Mouse (Mus musculus) stomach, embryonic 16.5 days (tissue): ENCODE data around the gene Sox12. TPM values are rescaled to one million over a fixed set of nuclear protein-coding genes. Genes with fewer than 3 reads are reported as not detected.
"Not testable (repeated sequence)": the region's sequence is repeated elsewhere in the genome, so short reads cannot be mapped to it uniquely, and the experiment has no call there.

Source experiments
- ATAC-seq: fragments of 200-750 bp; cut with Nextera tagmentation; 2 replicates; pipeline ENCODE4 v1.8.0; 2017; ENCODE audit warnings: moderate number of reproducible peaks, moderate TSS enrichment; ENCODE audit not compliant: insufficient read depth, low FRiP score
- H3K27ac ChIP-seq: fragments of 300-500 bp; sonication (generic); 2 replicates; pipeline ENCODE4 v1.5.1; 2014; ENCODE audit warnings: low read length
- H3K27me3 ChIP-seq: fragments of 300-500 bp; sonication (generic); 2 replicates; pipeline ENCODE4 v1.6.1; 2014; ENCODE audit warnings: low read length, control low read depth, mixed read lengths; ENCODE audit not compliant: control insufficient read depth, insufficient read depth
- H3K36me3 ChIP-seq: fragments of 300-500 bp; sonication (generic); 2 replicates; pipeline ENCODE4 v1.6.1; 2014; ENCODE audit warnings: low read length; ENCODE audit not compliant: control insufficient read depth, insufficient read depth
- H3K4me1 ChIP-seq: fragments of 300-500 bp; sonication (generic); 2 replicates; pipeline ENCODE4 v1.6.1; 2014; ENCODE audit warnings: low read length, control low read depth, mixed read lengths; ENCODE audit not compliant: control insufficient read depth, insufficient read depth
- H3K4me2 ChIP-seq: fragments of 300-500 bp; sonication (generic); 2 replicates; pipeline ENCODE4 v1.6.1; 2014; ENCODE audit warnings: low read depth, low read length, mixed read lengths
- H3K4me3 ChIP-seq: fragments of 300-500 bp; sonication (generic); replicated peaks from 2 replicates; pipeline ENCODE4 v1.5.1; 2014; ENCODE audit warnings: mild to moderate bottlenecking, low read length
- H3K9ac ChIP-seq: fragments of 300-500 bp; sonication (generic); 2 replicates; pipeline ENCODE4 v1.6.1; 2014; ENCODE audit warnings: low read length
- H3K9me3 ChIP-seq: fragments of 300-500 bp; sonication (generic); replicated peaks from 2 replicates; pipeline ENCODE4 v1.6.1; 2016; ENCODE audit warnings: low read length, control low read depth; ENCODE audit not compliant: control insufficient read depth
- WGBS: fragments of 180-500 bp; shearing (Covaris S2); extraction: QIAGEN DNeasy Blood & Tissue Kit; methylation state at CpG from one replicate; pipeline ENCODE4 v1.1.7; 2014; 5-methylcytosine and 5-hydroxymethylcytosine counted together
- polyA plus RNA-seq: library from polyadenylated mRNA; unstranded; fragments of >200 nt; fragmentation: Nextera tagmentation; extraction: Ambion mirVana; gene quantifications from 2 replicates; pipeline ENCODE4 v1.2.1, GENCODE M21; 2015

The Sox12 gene
- polyA plus RNA-seq, 1 experiment from 2014 or later: 5.2 TPM

GRCm38 (mm10) chr2:152372104-152372503 is 25.8 kb downstream of the Sox12 start:
- no peak for ATAC-seq
- WGBS: 76% methylated on average over 7 of the region's 7 CpGs
- Histone ChIP-seq H3K4me2 (no peak overlapping the region), H3K4me3 (no peak overlapping the region), H3K27me3 (peaks cover 16% of the 10 kb centered on the region; the same call in 1 of the 2 replicates), H3K9ac (no peak overlapping the region), H3K4me1 (no peaks in the 10 kb centered on the region), H3K27ac (no peak overlapping the region), H3K9me3 (no peaks in the 10 kb centered on the region), H3K36me3 (no peaks in the 10 kb centered on the region)

GRCm38 (mm10) chr2:152368532-152369140 is 29.2 kb downstream of the Sox12 start:
- Histone ChIP-seq H3K27me3 (no peaks in the 10 kb centered on the region), H3K4me2 (peak overlapping the region; percentile 23; the same call in 1 of the 2 replicates), H3K9ac (no peak overlapping the region), H3K36me3 (no peaks in the 10 kb centered on the region), H3K4me3 (no peak overlapping the region), H3K27ac (no peak overlapping the region), H3K4me1 (no peaks in the 10 kb centered on the region), H3K9me3 (no peaks in the 10 kb centered on the region)
- no peak for ATAC-seq
- WGBS: 28% methylated on average over 14 of the region's 14 CpGs

DNA sequence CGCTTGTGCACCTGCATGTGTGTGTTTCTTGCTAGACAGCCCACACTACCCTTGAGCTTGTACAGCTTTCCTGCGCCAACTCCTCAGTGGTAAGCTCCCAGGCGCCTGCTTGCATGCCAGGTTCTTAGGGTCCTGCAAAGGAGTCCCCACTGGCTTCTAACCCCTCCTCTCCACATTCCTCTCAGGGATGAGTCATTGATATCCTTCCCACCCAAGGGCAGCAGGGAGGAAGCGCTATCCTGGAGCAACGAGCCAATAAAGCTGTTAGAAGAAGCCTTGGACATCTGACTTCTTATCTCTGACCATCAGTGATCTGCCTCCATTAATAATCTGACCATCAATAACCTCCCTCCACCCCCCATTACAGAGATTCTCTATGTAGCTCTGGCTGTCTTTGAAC is 29.9 kb downstream of the Sox12 start:
- no peak overlapping the region; the same call in 1 of the 2 replicates for H3K9ac ChIP-seq
- H3K4me1 ChIP-seq: no peaks in the 10 kb centered on the region
- H3K27ac ChIP-seq: no peak overlapping the region
- no peak overlapping the region for H3K4me2 ChIP-seq
- no peak for ATAC-seq
- no peaks in the 10 kb centered on the region for H3K36me3 ChIP-seq
- WGBS: 75% methylated on average over 5 of the region's 5 CpGs
- no peaks in the 10 kb centered on the region for H3K27me3 ChIP-seq
- no peak overlapping the region for H3K4me3 ChIP-seq
- H3K9me3 ChIP-seq: no peaks in the 10 kb centered on the region

DNA sequence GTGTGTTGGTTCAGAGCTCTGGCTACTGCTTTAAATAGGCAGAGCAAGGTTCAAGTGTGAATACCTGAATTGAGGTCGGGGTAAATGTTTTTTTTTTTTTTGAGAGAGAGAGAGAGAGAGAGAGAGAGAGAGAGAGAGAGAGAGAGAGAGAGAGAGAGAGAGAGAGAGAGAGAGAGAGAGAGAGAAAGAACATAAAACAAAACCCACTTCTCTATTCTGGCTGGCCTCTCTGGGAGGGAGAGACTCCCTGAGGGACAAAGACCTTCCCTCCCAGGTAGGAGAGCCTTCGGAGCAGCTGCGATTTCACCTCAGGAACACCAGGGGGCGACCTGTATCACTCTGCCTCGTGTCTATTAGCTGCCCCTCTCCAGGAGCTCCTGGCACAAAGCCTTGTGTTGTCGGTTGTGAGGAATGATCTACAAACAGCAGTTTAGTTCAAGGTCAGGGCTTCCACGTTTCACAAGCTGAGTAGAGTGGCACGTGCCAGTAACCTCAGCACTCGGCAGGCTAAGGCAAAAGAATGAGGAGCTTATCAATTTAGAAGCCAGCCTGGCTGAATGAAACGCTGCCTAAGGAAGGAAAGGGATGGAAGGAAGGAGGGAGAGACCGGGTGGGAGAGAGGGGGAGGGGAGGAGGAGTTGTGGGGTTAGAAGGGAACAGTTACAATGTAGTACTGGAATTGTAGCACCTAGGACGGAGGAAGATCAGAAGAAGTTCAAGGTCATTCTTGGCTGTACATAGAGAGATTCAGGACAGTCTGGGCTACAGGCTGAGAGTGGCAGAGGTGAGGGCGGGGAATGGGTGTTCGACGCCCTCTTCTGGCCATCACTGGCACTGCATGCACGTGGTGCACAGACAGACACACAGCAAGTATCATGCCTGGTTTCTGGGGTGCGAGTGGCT is 34.4 kb downstream of the Sox12 start:
- 0 out of 2 replicates have a peak, but pooled peaks cover 7% of the 10 kb centered on the region for H3K4me1 ChIP-seq
- no peak overlapping the region; the same call in 1 of the 2 replicates for H3K27ac ChIP-seq
- H3K27me3 ChIP-seq: no peaks in the 10 kb centered on the region
- peak overlapping the region; percentile 56; the same call in 1 of the 2 replicates for H3K9ac ChIP-seq
- no peaks in the 10 kb centered on the region for H3K36me3 ChIP-seq
- H3K9me3 ChIP-seq: no peaks in the 10 kb centered on the region
- peak; percentile 49 for ATAC-seq
- H3K4me2 ChIP-seq: peak overlapping the region; percentile 52
- H3K4me3 ChIP-seq: peak overlapping the region; percentile 22; the same call in 1 of the 2 replicates
- WGBS: 10% methylated on average over 17 of the region's 17 CpGs

- Histone ChIP-seq H3K4me3 (no peak overlapping the region), H3K9me3 (no peaks in the 10 kb centered on the region), H3K27me3 (no peaks in the 10 kb centered on the region), H3K36me3 (no peaks in the 10 kb centered on the region), H3K4me1 (0 out of 2 replicates have a peak, but pooled peaks cover 7% of the 10 kb centered on the region), H3K4me2 (no peak overlapping the region), H3K27ac (no peak overlapping the region), H3K9ac (no peak overlapping the region)
- ATAC-seq: no peak
- WGBS: 80% methylated on average over 8 of the region's 8 CpGs
Measured at GRCm38 (mm10) chr2:152361193-152361592, 36.7 kb downstream of the Sox12 start.

- Histone ChIP-seq H3K27ac (0 out of 2 replicates have a peak overlapping the region, but pooled peaks have one; percentile 9), H3K36me3 (no peaks in the 10 kb centered on the region), H3K9me3 (no peaks in the 10 kb centered on the region), H3K4me2 (no peak overlapping the region), H3K4me3 (no peak overlapping the region), H3K4me1 (0 out of 2 replicates have a peak, but pooled peaks cover 7% of the 10 kb centered on the region), H3K27me3 (no peaks in the 10 kb centered on the region), H3K9ac (peak overlapping the region; percentile 6; the same call in 1 of the 2 replicates)
- WGBS: 26% methylated on average over 7 of the region's 7 CpGs
- ATAC-seq: peak; percentile 70; the same call in 1 of the 2 replicates
Measured at GRCm38 (mm10) chr2:152360271-152360775, 37.5 kb downstream of the Sox12 start.

DNA sequence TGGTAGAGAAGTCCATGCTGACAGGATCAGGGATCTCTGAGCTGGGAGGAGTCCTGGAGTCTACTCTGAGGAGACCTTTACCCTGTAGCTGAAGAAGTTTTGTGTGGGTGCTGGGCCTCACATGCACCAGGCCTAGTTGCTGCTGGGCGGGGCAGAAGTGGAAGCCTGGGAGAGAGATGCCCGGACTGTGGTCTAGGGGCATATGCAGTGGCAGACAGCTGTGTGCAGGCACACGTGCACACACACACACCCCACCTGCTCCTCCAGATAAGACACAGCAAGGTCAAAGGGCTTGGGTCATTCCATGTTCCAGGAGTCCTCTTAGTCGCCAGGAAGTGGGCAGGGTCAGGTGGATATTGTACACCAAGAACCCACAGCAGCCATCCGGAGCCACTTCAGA is 38.2 kb downstream of the Sox12 start:
- Histone ChIP-seq H3K27me3 (no peaks in the 10 kb centered on the region), H3K27ac (no peak overlapping the region), H3K36me3 (no peaks in the 10 kb centered on the region), H3K9me3 (no peaks in the 10 kb centered on the region), H3K4me1 (0 out of 2 replicates have a peak, but pooled peaks cover 7% of the 10 kb centered on the region), H3K9ac (no peak overlapping the region), H3K4me2 (no peak overlapping the region), H3K4me3 (no peak overlapping the region)
- peak; percentile 38; the same call in 1 of the 2 replicates for ATAC-seq
- 43% methylated on average over 5 of the region's 5 CpGs for WGBS

GRCm38 (mm10) chr2:152358977-152359376 is 38.9 kb downstream of the Sox12 start:
- 80% methylated on average over 5 of the region's 5 CpGs for WGBS
- not testable (repeated sequence) for H3K27ac ChIP-seq, H3K4me1 ChIP-seq, H3K27me3 ChIP-seq, H3K4me3 ChIP-seq, H3K9ac ChIP-seq, H3K4me2 ChIP-seq, H3K36me3 ChIP-seq, ATAC-seq, H3K9me3 ChIP-seq

DNA sequence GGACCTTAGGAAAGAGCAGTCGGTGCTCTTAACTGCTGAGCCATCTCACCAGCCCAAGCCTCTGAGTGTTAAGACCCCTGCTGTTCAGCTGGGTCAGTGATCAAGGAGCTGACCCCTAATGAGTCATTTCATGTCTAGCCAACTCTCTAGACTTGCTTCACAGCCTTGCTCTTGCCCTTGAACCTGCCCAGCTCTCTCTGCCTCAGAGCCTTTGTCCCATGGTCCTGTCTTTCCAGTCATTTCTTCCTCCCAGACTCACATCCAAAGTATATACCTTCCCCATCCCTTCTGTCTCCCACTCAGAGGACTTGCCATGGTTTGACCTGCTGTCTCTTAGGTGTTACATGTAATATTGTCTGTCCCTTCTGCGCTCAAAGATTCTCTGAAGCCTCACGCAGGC is 40.6 kb downstream of the Sox12 start:
- WGBS: 82% methylated on average over 3 of the region's 3 CpGs
- no peak for ATAC-seq
- Histone ChIP-seq H3K4me1 (0 out of 2 replicates have a peak, but pooled peaks cover 7% of the 10 kb centered on the region), H3K9me3 (no peaks in the 10 kb centered on the region), H3K9ac (no peak overlapping the region), H3K27me3 (no peaks in the 10 kb centered on the region), H3K4me3 (no peak overlapping the region), H3K27ac (no peak overlapping the region), H3K4me2 (no peak overlapping the region), H3K36me3 (no peaks in the 10 kb centered on the region)
